Mouse (Mus musculus) heart, adult 2 months (tissue): ENCODE data around the gene Pomgnt1.

Source experiments
- CTCF ChIP-seq: fragments of 200-600 bp; IDR thresholded peaks from 2 replicates; pipeline ENCODE4 v1.8.1; 2022; ENCODE audit warnings: antibody characterized with exemption, mild to moderate bottlenecking, moderate library complexity
- EP300 ChIP-seq: fragments of 200-500 bp; IDR thresholded peaks from 2 replicates; pipeline ENCODE4 v1.6.1; 2011; ENCODE audit warnings: low read depth, low read length, control low read depth; ENCODE audit not compliant: insufficient read depth
- POLR2A ChIP-seq: fragments of 200-500 bp; IDR thresholded peaks from 2 replicates; pipeline ENCODE4 v1.6.1; 2011; ENCODE audit warnings: mild to moderate bottlenecking, low read depth, low read length, control low read depth; ENCODE audit not compliant: insufficient read depth

DNA sequence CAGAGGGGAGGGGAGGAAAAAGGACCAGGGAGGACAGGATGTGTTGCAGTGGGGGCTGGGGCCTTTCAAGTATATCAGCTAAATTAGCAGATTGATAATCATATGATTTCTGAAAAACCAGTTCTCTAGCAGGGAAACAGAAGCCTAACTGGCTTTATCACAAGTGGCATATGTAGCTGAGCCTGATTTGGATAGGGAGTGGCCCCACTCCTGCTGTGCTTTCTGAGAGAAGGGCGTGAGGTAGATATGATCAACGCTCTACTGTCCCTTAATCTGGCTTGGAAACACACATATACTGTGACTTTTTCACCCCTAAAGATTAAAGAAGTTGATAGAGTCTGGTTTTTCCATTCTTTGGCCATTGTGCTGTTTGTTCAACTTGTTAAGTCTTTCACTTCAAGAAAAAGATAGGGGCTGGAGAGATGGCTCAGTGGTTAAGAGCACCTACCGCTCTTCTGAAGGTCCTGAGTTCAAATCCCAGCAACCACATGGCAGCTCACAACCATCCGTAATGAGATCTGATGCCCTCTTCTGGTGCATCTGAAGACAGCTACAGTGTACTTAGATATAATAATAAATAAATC, 2.3 kb downstream of the Pomgnt1 start:
- TF ChIP-seq EP300 (no peak), CTCF (no peak), POLR2A (no peak)
